ENCODE assay signal across 17 mouse cellular contexts in genomic region chr2:169812940-169813339, GRCm38 (mm10).
DNase-seq lines count a peak whose midpoint lies in the region; ATAC-seq lines count a peak whose summit lies in the region.
"Had no signal": no experiment of that assay in that cellular context is flagged by ENCODE, and none has a peak within 500 bp of the region (broad histone marks: within the 10 kb centered on the region; RNA-seq: fewer than 3 reads in every experiment).

No protein-coding gene starts in this region.

- no peak overlapping the region for H3K4me3 ChIP-seq in neural tube, embryonic 15.5 days (replicated peaks)
- H3K4me3 ChIP-seq: embryonic facial prominence, embryonic 12.5 days; forebrain, embryonic 15.5 days; heart, embryonic 13.5 days had no signal

- intact Hi-C loops in left cerebral cortex, postnatal 25 days (cut with DNase I): no loop called here
- intact Hi-C loops in left cerebral cortex, postnatal 4 days (cut with DNase I): no loop called here

- no peak overlapping the region for H3K9ac ChIP-seq in neural tube, embryonic 15.5 days (replicated peaks)
- H3K9ac ChIP-seq: embryonic facial prominence, embryonic 12.5 days; forebrain, embryonic 15.5 days; heart, embryonic 13.5 days had no signal

- no peaks in the 10 kb centered on the region for H3K36me3 ChIP-seq in neural tube, embryonic 15.5 days
- H3K36me3 ChIP-seq: embryonic facial prominence, embryonic 12.5 days; forebrain, embryonic 15.5 days; heart, embryonic 13.5 days had no signal

- ATAC-seq in neural tube, embryonic 15.5 days (ENCODE audit: low FRiP score): no peak
- ATAC-seq: forebrain, embryonic 15.5 days had no signal

- H3K27me3 ChIP-seq in neural tube, embryonic 15.5 days (replicated peaks): no peaks in the 10 kb centered on the region
- H3K27me3 ChIP-seq: embryonic facial prominence, embryonic 12.5 days; forebrain, embryonic 15.5 days; heart, embryonic 13.5 days had no signal

- no peak overlapping the region for H3K4me2 ChIP-seq in neural tube, embryonic 15.5 days
- H3K4me2 ChIP-seq: embryonic facial prominence, embryonic 12.5 days; forebrain, embryonic 15.5 days; heart, embryonic 13.5 days had no signal

- peak; percentile 21 to 67 for DNase-seq in left cerebral cortex, postnatal 25 days (ENCODE audit: low spot score in 2 of 2)
- no peak for DNase-seq in left cerebral cortex, postnatal 4 days
- DNase-seq in right cerebral cortex, postnatal 25 days: peak; percentile 55
- DNase-seq in right cerebral cortex, postnatal 10 days (ENCODE audit: low spot score in 2 of 2): no peak
- no peak for DNase-seq in spleen, adult 18-20 months
- DNase-seq: adrenal gland, adult 2 months; adrenal gland, postnatal 36 days; cerebellum, adult 11 months; cerebellum, adult 8-10 months; cerebellum, postnatal 25 days; gastrocnemius, postnatal 36 days; heart, adult 11 months; heart, postnatal 36 days had no signal

- H3K4me1 ChIP-seq in neural tube, embryonic 15.5 days: peaks cover 43% of the 10 kb centered on the region
- H3K4me1 ChIP-seq: heart, embryonic 13.5 days had no signal

- WGBS in neural tube, embryonic 15.5 days: 86% methylated on average over 7 of the region's 7 CpGs

- H3K9me3 ChIP-seq in neural tube, embryonic 15.5 days (replicated peaks): no peaks in the 10 kb centered on the region
- H3K9me3 ChIP-seq: embryonic facial prominence, embryonic 12.5 days; forebrain, embryonic 15.5 days; heart, embryonic 13.5 days had no signal

- H3K27ac ChIP-seq in neural tube, embryonic 15.5 days (replicated peaks): peak overlapping the region; percentile 49; the same call in 1 of the 2 replicates
- H3K27ac ChIP-seq: embryonic facial prominence, embryonic 12.5 days; forebrain, embryonic 15.5 days; heart, embryonic 13.5 days had no signal

Comparison
In these comparisons a context has a peak if more than half of its experiments do, and no peak if none do; other contexts are left out.
1. DNase-seq: peak in left cerebral cortex, postnatal 25 days (2 of 2) and right cerebral cortex, postnatal 25 days (single experiment); none in left cerebral cortex, postnatal 4 days (single experiment), right cerebral cortex, postnatal 10 days (0 of 2) and spleen, adult 18-20 months (0 of 2).